Mouse (Mus musculus) heart, postnatal 36 days (tissue): ENCODE data around the gene Rraga. TPM values are rescaled to one million over a fixed set of nuclear protein-coding genes. Genes with fewer than 3 reads are reported as not detected.
"Not testable (repeated sequence)": the region's sequence is repeated elsewhere in the genome, so short reads cannot be mapped to it uniquely, and the experiment has no call there.

Experiments
- DNase-seq, 2 experiments: peaks; one replicate each; pipeline ENCODE4 v3.0.0; 2021 to 2022
- intact Hi-C: fragments of 180-260 bp; cut with DNase I; formaldehyde crosslinking; loops from one replicate; pipeline ENCODE4 v1.15.1; 2025
- total RNA-seq, 2 experiments: library from RNA; stranded (reverse); gene quantifications; 2 replicates each; pipeline ENCODE4 v1.2.3; 2021

Rraga gene
- total RNA-seq, 2 experiments from 2014 or later = 56.5 to 58.4 TPM

- no peak for DNase-seq
- intact Hi-C loops = no loop called here
Measured at GRCm38 (mm10) chr4:86580056-86580455, 4.6 kb downstream of the Rraga start.

DNA sequence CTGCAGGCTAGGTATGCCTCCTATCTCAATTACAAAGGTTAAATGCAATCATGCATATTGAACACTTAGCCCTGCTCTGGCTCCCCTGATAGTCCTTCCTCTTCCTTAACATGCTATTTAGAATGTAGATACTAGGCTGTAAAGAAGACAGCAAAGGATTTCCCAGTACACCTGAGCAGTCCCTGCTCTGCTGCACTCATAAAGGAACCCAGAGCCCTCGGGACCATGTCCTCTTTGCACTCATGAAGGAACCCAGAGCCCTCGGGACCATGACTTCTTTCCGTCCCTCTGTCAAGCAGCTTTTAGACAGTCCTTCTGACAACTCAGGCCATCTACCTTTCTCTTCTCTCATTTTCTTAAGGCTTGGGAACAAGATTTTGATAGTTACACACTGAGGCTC lies 5.1 kb downstream of the Rraga start:
- DNase-seq = no peak
- intact Hi-C loops = no loop called here

- no peak for DNase-seq
- intact Hi-C loops = no loop called here
Measured at GRCm38 (mm10) chr4:86588236-86588635, 12.8 kb downstream of the Rraga start.

DNA sequence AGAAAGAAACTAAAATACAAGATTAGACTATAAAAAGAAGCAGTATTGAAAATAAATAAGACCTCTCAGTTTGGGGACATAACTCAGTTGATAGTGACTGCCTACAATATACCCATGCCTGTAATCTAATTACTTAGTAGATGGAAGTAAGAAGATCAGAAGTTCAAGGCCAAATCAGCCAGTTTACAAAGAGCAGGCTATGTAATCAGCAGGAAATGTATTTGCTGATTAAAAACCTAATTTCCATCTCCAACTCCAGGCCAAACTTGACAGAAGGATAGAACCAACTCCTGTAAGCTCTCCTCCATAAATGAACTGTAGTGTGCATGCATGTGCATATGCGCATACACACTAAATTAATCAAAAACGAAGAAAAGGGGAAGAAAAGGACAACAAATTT lies 15.8 kb downstream of the Rraga start:
- intact Hi-C loops = no loop called here
- DNase-seq = no peak

- DNase-seq = peak; percentile 86 to 89
- intact Hi-C loops = loop anchor here (2.0 to 10.0 kb wide), 5 partner anchors 37 to 1727 kb away; partner anchors contain the start of genes Cntln, Rps6 and Rraga
Measured at GRCm38 (mm10) chr4:86611524-86612288, 36.2 kb downstream of the Rraga start, which contains the start of gene Haus6. Gene Haus6, minus strand, starts transcription at chr4:86612055.

DNA sequence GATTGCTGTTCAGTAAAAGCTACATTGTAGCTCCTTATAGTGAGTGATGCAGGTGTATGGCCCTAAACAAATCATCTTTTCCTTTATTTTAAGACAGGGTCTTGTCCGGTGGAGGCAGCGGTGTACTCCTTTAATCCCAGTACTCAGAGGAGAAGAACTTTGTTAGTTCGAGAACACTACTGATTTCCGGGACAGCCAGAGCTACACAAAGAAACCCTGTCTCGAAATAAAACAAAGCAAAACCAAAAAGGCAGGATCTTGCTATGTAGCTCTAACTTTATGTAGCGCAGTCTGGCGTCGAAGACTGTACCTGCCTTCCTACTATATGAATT lies 36.8 kb downstream of the Rraga start:
- intact Hi-C loops = loop anchor here (2.0 to 10.0 kb wide), 4 partner anchors 40 to 1727 kb away; partner anchors contain the start of genes Cntln and Rps6
- DNase-seq = no peak

GRCm38 (mm10) chr4:86620506-86620905 lies 45.0 kb downstream of the Rraga start:
- intact Hi-C loops = no loop called here

GRCm38 (mm10) chr4:86622116-86622515 lies 46.6 kb downstream of the Rraga start:
- DNase-seq = no peak
- intact Hi-C loops = loop anchor here (2.0 kb wide), 1 partner anchor 75 kb away; no protein-coding TSS in a partner anchor

More at GRCm38 (mm10) chr4:86620506-86620905, 45.0 kb downstream of the Rraga start:
- no peak for DNase-seq

GRCm38 (mm10) chr4:86622532-86622931 lies 47.1 kb downstream of the Rraga start:
- intact Hi-C loops = loop anchor here (2.0 kb wide), 1 partner anchor 74 kb away; no protein-coding TSS in a partner anchor
- not testable (repeated sequence) for DNase-seq

GRCm38 (mm10) chr4:86625463-86625862 lies 50.0 kb downstream of the Rraga start:
- intact Hi-C loops = no loop called here
- no peak for DNase-seq

GRCm38 (mm10) chr4:86626496-86626895 lies 51.0 kb downstream of the Rraga start:
- DNase-seq, intact Hi-C loops: not testable (repeated sequence)

Other genes starting within 250 kb of the Rraga start
- not detected for gene Saxo1, start 17.3 kb upstream of the Rraga start, total RNA-seq
- 1 to 10 TPM; 3.9 to 8.1 TPM for gene Haus6, start 36.4 kb downstream of the Rraga start, total RNA-seq
- gene Plin2, start 94.4 kb downstream of the Rraga start, total RNA-seq = 100 to 1,000 TPM; 140 to 163 TPM
- gene Dennd4c, start 172.9 kb downstream of the Rraga start, total RNA-seq = 10 to 100 TPM; 31.0 to 37.9 TPM